Mouse (Mus musculus) intestine, embryonic 15.5 days (tissue): ENCODE measurements around the gene Gm11559. TPM values are rescaled to one million over a fixed set of nuclear protein-coding genes. Genes with fewer than 3 reads are reported as not detected.

Experiments used
- polyA plus RNA-seq: library from polyadenylated mRNA; unstranded; fragments of >200 nt; fragmentation: Nextera tagmentation; extraction: Ambion mirVana; gene quantifications from 2 replicates; pipeline ENCODE4 v1.2.1, GENCODE M21; 2015

The Gm11559 gene
- polyA plus RNA-seq, 1 experiment from 2014 or later, result not detected

Other genes with a start within 250 kb of the Gm11559 start
- not detected in 2 replicates for gene Krtap2-4, start 249.6 kb upstream of the Gm11559 start, polyA plus RNA-seq
- not detected in 2 replicates for gene Gm11562, start 244.0 kb upstream of the Gm11559 start, polyA plus RNA-seq
- gene Krtap4-1, start 236.2 kb upstream of the Gm11559 start, polyA plus RNA-seq, result not detected in 2 replicates
- not detected in 2 replicates for gene Krtap4-2, start 229.4 kb upstream of the Gm11559 start, polyA plus RNA-seq
- gene Krtap4-7, start 220.4 kb upstream of the Gm11559 start, polyA plus RNA-seq, result not detected in 2 replicates
- not detected in 2 replicates for gene Gm11555, start 214.2 kb upstream of the Gm11559 start, polyA plus RNA-seq
- gene Gm11563, start 205.5 kb upstream of the Gm11559 start, polyA plus RNA-seq, result not detected in 2 replicates
- gene Krtap4-6, start 198.5 kb upstream of the Gm11559 start, polyA plus RNA-seq, result not detected in 2 replicates
- gene Gm14190, start 173.7 kb upstream of the Gm11559 start, polyA plus RNA-seq, result not detected in 2 replicates
- not detected in 2 replicates for gene Gm14180, start 130.2 kb upstream of the Gm11559 start, polyA plus RNA-seq
- gene Gm11595, start 91.6 kb upstream of the Gm11559 start, polyA plus RNA-seq, result not detected in 2 replicates
- gene Krtap4-8, start 83.8 kb upstream of the Gm11559 start, polyA plus RNA-seq, result not detected in 2 replicates
- not detected in 2 replicates for gene Krtap4-9, start 79.3 kb upstream of the Gm11559 start, polyA plus RNA-seq
- gene Gm11596, start 71.0 kb upstream of the Gm11559 start, polyA plus RNA-seq, result not detected in 2 replicates
- gene Gm11569, start 65.5 kb upstream of the Gm11559 start, polyA plus RNA-seq, result not detected in 2 replicates
- not detected in 2 replicates for gene Gm11554, start 60.0 kb upstream of the Gm11559 start, polyA plus RNA-seq
- not detected in 2 replicates for gene Krtap4-13, start 54.6 kb upstream of the Gm11559 start, polyA plus RNA-seq
- gene Gm11564, start 48.8 kb upstream of the Gm11559 start, polyA plus RNA-seq, result not detected in 2 replicates
- not detected in 2 replicates for gene 2300003K06Rik, start 26.4 kb upstream of the Gm11559 start, polyA plus RNA-seq
- gene Krtap4-16, start 12.9 kb upstream of the Gm11559 start, polyA plus RNA-seq, result not detected in 2 replicates
- gene Gm11568, start 6.6 kb upstream of the Gm11559 start, polyA plus RNA-seq, result not detected in 2 replicates
- not detected in 2 replicates for gene Krtap9-1, start 8.9 kb downstream of the Gm11559 start, polyA plus RNA-seq
- not detected in 2 replicates for gene Gm11567, start 14.7 kb downstream of the Gm11559 start, polyA plus RNA-seq
- gene Krtap31-1, start 43.4 kb downstream of the Gm11559 start, polyA plus RNA-seq, result not detected in 2 replicates
- not detected in 2 replicates for gene Gm11565, start 50.3 kb downstream of the Gm11559 start, polyA plus RNA-seq
- not detected in 2 replicates for gene Krtap31-2, start 71.8 kb downstream of the Gm11559 start, polyA plus RNA-seq
- gene Krtap9-5, start 84.0 kb downstream of the Gm11559 start, polyA plus RNA-seq, result not detected in 2 replicates
- gene Krtap29-1, start 114.6 kb downstream of the Gm11559 start, polyA plus RNA-seq, result not detected in 2 replicates
- not detected in 2 replicates for gene Krtap16-1, start 122.1 kb downstream of the Gm11559 start, polyA plus RNA-seq
- 0.26 TPM in 1 of 2 replicates, not detected in the other for gene Krtap17-1, start 129.5 kb downstream of the Gm11559 start, polyA plus RNA-seq
- gene Krt33a, start 151.7 kb downstream of the Gm11559 start, polyA plus RNA-seq, result not detected in 2 replicates
- gene Krt33b, start 165.4 kb downstream of the Gm11559 start, polyA plus RNA-seq, result 0.09 TPM in 1 of 2 replicates, not detected in the other
- not detected in 2 replicates for gene Krt34, start 177.1 kb downstream of the Gm11559 start, polyA plus RNA-seq
- gene Krt31, start 186.1 kb downstream of the Gm11559 start, polyA plus RNA-seq, result not detected in 2 replicates
- 0.11 TPM in 1 of 2 replicates, not detected in the other for gene Krt32, start 223.8 kb downstream of the Gm11559 start, polyA plus RNA-seq
- gene Krt35, start 231.8 kb downstream of the Gm11559 start, polyA plus RNA-seq, result not detected in 2 replicates
- gene Krt36, start 241.2 kb downstream of the Gm11559 start, polyA plus RNA-seq, result not detected in 2 replicates